Mouse (Mus musculus): Measurements from ENCODE around the gene Oasl2.

DNA sequence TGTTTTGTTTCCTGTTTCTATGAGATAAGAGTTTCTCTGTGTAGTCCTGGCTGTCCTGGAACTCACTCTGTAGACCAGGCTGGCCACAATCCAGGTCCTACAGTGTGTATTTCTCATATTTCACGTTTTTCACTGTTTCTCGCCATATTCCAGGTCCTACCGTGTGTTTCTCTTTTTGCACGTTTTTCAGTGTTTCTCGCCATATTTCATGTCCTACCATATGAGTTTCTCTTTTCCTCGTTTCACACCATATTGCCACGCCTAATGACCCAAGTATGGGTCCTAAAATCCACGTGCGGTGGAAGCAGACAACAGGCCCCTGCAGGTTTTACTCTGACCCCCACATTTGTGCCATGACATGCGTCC lies 25.6 kb downstream of the Oasl2 start:
- TF ChIP-seq POLR2A (IDR thresholded peaks at IDR 0.05; ENCODE audit: borderline replicate concordance, extremely low read depth, low read depth, low read length) (no peak), CTCF (IDR thresholded peaks at IDR 0.05; ENCODE audit: insufficient read depth, low read length) (no peak)
